Mouse (Mus musculus): Measurements from ENCODE around the gene Gm49387.

DNA sequence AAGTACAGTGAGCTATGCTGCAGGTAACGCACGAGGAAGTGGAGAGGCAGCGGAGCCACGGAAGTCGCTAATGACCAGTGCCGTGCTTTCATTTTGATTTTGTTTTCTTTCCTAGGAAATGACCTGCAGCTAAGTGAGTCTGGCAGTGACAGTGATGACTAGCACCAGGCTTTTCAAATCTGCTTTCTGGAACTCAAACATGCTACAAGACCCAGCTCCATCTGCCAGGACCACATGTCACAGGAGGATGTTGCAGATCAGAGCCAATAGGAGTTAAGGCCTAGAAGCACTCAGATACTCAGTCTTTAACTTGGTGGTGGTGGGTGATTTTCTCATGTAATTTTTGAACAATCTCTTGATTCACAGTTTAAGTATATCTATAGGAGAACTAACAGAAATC lies 134.2 kb downstream of the Gm49387 start:
- no peak for TF ChIP-seq CTCF (IDR thresholded peaks at IDR 0.05; ENCODE audit: low read depth, low read length)
- no peak for TF ChIP-seq POLR2A (IDR thresholded peaks at IDR 0.05; ENCODE audit: borderline replicate concordance, low read depth, low read length)
